In genomic region chr8:93812566-93813404, GRCm38 (mm10) we compare ENCODE assay signal across 8 mouse cellular contexts. TPM values are rescaled to one million over a fixed set of nuclear protein-coding genes. Genes with fewer than 3 reads are reported as not detected.
DNase-seq lines count a peak whose midpoint lies in the region; ATAC-seq lines count a peak whose summit lies in the region.

No protein-coding gene starts in this region.

- H3K36me3 ChIP-seq in heart, embryonic 10.5 days = no peaks in the 10 kb centered on the region
- H3K36me3 ChIP-seq in intestine, embryonic 14.5 days (ENCODE audit: control insufficient read depth, insufficient read depth, low read length) = no peaks in the 10 kb centered on the region
- no peaks in the 10 kb centered on the region for H3K36me3 ChIP-seq in neural tube, embryonic 14.5 days (ENCODE audit: control insufficient read depth, insufficient read depth, low read length)

- WGBS in heart, embryonic 10.5 days = 12% methylated on average over 35 of the region's 35 CpGs
- 14% methylated on average over 35 of the region's 35 CpGs for WGBS in intestine, embryonic 14.5 days
- 3% methylated on average over 35 of the region's 35 CpGs for WGBS in neural tube, embryonic 14.5 days

- peaks cover 30% of the 10 kb centered on the region for H3K27me3 ChIP-seq in heart, embryonic 10.5 days (ENCODE audit: insufficient read depth, poor library complexity, severe bottlenecking)
- peaks cover 19% of the 10 kb centered on the region for H3K27me3 ChIP-seq in intestine, embryonic 14.5 days (replicated peaks; ENCODE audit: control insufficient read depth, insufficient read depth, low read length)
- 0 out of 2 replicates have a peak, but pooled peaks cover 5% of the 10 kb centered on the region for H3K27me3 ChIP-seq in neural tube, embryonic 14.5 days (ENCODE audit: control insufficient read depth, insufficient read depth, low read length)

- peaks cover 34% of the 10 kb centered on the region for H3K4me1 ChIP-seq in heart, embryonic 10.5 days
- peaks cover 19% of the 10 kb centered on the region for H3K4me1 ChIP-seq in intestine, embryonic 14.5 days (replicated peaks; ENCODE audit: control insufficient read depth, insufficient read depth, low read length)
- peaks cover 22% of the 10 kb centered on the region for H3K4me1 ChIP-seq in neural tube, embryonic 14.5 days (ENCODE audit: control insufficient read depth, insufficient read depth, low read length)

- no peak overlapping the region for H3K27ac ChIP-seq in heart, embryonic 10.5 days
- no peak overlapping the region for H3K27ac ChIP-seq in intestine, embryonic 14.5 days (ENCODE audit: low read depth)
- peak overlapping the region; percentile 95 for H3K27ac ChIP-seq in neural tube, embryonic 14.5 days (ENCODE audit: low read depth, low read length)

- H3K4me3 ChIP-seq in heart, embryonic 10.5 days = peak overlapping the region; percentile 79
- peak overlapping the region; percentile 59 for H3K4me3 ChIP-seq in intestine, embryonic 14.5 days (ENCODE audit: low read depth, low read length)
- H3K4me3 ChIP-seq in neural tube, embryonic 14.5 days (ENCODE audit: low read depth, low read length) = peak overlapping the region; percentile 88

- no peak overlapping the region for H3K9ac ChIP-seq in intestine, embryonic 14.5 days (ENCODE audit: low read length)
- H3K9ac ChIP-seq in neural tube, embryonic 14.5 days (replicated peaks; ENCODE audit: low read depth, low read length) = peak overlapping the region; percentile 91

- ATAC-seq in intestine, embryonic 14.5 days (replicated peaks; ENCODE audit: low FRiP score, low TSS enrichment, low read depth) = no peak; the same call in 1 of the 2 replicates
- peak; percentile 13; the same call in 1 of the 2 replicates for ATAC-seq in neural tube, embryonic 14.5 days (ENCODE audit: low read depth)

- DNase-seq in heart, embryonic 10.5 days (ENCODE audit: low spot score) = no peak
- DNase-seq in heart, adult 9 months (ENCODE audit: low spot score in 2 of 2) = no peak
- peak; percentile 45 for DNase-seq in right cerebral cortex, postnatal 14 days
- DNase-seq in right cerebral cortex, postnatal 25 days = no peak
- no peak for DNase-seq in intestine, embryonic 14.5 days (ENCODE audit: low spot score)
- DNase-seq in gastrocnemius, postnatal 10 days = no peak
- no peak for DNase-seq in frontal cortex, postnatal 14 days (ENCODE audit: low spot score in 2 of 2)

- H3K9me3 ChIP-seq in heart, embryonic 10.5 days = no peaks in the 10 kb centered on the region
- no peaks in the 10 kb centered on the region for H3K9me3 ChIP-seq in intestine, embryonic 14.5 days (ENCODE audit: control insufficient read depth, low read length)
- H3K9me3 ChIP-seq in neural tube, embryonic 14.5 days (ENCODE audit: control insufficient read depth, low read length) = no peaks in the 10 kb centered on the region

- peak overlapping the region; percentile 74 for H3K4me2 ChIP-seq in intestine, embryonic 14.5 days (ENCODE audit: low read length)
- H3K4me2 ChIP-seq in neural tube, embryonic 14.5 days (ENCODE audit: low read depth, low read length) = peak overlapping the region; percentile 90

RNA-seq across cellular contexts. Expression of gene Gnao1, which starts 3.0 kb away (rescaled TPM):
- 9.3 and 11.3 TPM in 2 replicates for polyA plus RNA-seq in heart, embryonic 10.5 days (2016; fragmentation: Nextera tagmentation; extraction: Ambion mirVana)
- 14.3 and 14.8 TPM in 2 replicates for polyA plus RNA-seq in intestine, embryonic 14.5 days (2014; fragmentation: Nextera tagmentation; extraction: Ambion mirVana)
- polyA plus RNA-seq in neural tube, embryonic 14.5 days (2014; fragmentation: Nextera tagmentation; extraction: Ambion mirVana) = 199 and 214 TPM in 2 replicates
- total RNA-seq in gastrocnemius, postnatal 10 days (2021) = 10 to 100 TPM; 10.1 to 14.9 TPM

Comparison
In these comparisons a context has a peak if more than half of its experiments do, and no peak if none do; other contexts are left out.
1. RNA of gene Gnao1, which starts 3.0 kb away (polyA plus RNA-seq): 199 to 214 TPM in neural tube, embryonic 14.5 days; 14.3 to 14.8 TPM in intestine, embryonic 14.5 days and 9.3 to 11.3 TPM in heart, embryonic 10.5 days; every median in the first group is over 10 times any median in the second.
2. Peak in every context shown above with its lines, with median percentiles within 50 percentile points of each other: H3K4me3 ChIP-seq.